Mouse (Mus musculus) lung, postnatal 0 days (tissue): ENCODE measurements around the gene Elovl7.

Source experiments
- CTCF ChIP-seq: IDR thresholded peaks from 2 replicates; pipeline ENCODE4 v1.5.1; 2016; ENCODE audit warnings: antibody characterized with exemption, mild to moderate bottlenecking
- EP300 ChIP-seq: IDR thresholded peaks from 2 replicates; pipeline ENCODE4 v1.6.1; 2016; ENCODE audit warnings: antibody characterized with exemption, mild to moderate bottlenecking, control low read depth

DNA sequence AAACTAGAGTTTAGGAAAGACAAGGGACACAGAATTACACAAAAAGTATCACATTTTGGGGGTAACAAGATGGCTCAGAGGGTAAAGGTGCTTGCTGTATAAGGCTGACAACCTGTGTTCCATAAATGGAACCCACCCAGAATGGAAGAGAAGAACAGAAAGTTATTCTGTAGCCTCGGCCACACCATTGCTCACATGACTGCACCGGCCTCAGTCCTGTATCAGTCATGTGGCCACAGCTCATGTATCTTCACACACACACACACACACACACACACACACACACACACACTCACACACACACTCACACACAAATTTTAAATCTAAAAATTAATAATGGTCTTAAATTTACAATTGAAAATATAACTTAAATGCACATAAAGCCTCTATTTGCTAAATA lies 6.8 kb upstream of the Elovl7 start:
- TF ChIP-seq CTCF (no peak), EP300 (no peak)
